Mouse (Mus musculus) mesoderm, embryonic 11.5 days (tissue): ENCODE data around the gene Gabrb2.
A peak's percentile ranks its signal among the peaks of the same experiment; 100 is the strongest.

ENCODE experiments used
- DNase-seq: peaks from one replicate; pipeline ENCODE4 v3.0.0-alpha.2; 2012; ENCODE audit warnings: low read depth, low spot score

The Gabrb2 gene

DNA sequence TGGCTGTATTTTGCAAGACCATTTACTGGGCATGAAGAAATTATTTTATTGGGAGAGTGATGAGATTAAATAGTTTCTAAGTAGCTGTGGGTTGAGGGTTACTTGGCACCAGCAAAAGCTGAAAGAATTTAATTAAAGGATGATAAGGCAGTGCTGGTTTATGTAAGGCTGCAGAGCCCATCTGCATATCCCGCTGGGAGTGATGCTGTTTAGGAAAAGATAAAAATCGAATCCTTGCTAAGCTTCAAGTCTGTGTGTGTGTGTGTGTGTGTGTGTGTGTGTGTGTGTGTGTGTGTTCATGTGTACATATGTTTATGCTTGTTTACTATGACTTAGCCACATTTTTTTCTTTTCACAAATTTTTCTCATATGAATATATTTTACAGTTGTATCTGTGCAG, 113.0 kb downstream of the Gabrb2 start:
- no peak for DNase-seq

DNA sequence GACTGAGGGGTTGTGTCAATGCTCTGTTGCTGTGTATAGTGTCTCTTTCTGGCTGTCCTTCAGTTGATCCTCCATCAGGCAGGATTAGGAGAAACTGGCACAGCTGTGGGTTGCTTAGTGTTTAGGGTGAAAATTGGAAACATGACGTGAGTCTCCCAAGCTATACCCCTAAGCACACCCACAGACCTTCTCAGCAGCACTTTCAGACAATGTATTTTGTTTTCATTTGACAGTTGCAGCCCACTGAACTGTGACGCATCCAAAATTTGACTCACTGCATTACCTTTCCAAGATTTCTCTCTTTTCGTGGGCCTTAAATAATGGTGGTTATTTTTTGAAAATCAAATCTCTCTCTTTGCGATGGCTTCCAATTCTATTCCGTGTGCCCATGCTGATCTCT, 115.7 kb downstream of the Gabrb2 start:
- no peak for DNase-seq

DNA sequence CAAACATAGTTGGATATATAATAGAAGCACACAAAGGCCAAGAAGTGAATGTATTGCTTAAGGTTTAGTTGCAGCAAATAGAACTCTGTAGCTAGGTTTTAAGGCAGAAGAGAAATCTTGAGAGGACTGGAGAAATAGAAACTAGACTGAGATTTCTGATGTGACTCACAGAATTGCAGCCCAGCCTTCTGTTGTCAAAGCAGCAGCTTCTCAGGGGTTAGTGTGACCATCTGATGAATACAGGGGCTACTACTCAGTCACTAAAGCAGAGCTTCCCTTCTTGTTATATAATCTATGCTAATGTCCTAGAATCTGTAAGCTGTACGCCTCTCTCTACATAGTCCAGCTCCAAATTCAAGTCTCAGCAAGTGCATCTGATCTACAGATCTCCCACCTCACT, 116.3 kb downstream of the Gabrb2 start:
- DNase-seq: no peak

DNA sequence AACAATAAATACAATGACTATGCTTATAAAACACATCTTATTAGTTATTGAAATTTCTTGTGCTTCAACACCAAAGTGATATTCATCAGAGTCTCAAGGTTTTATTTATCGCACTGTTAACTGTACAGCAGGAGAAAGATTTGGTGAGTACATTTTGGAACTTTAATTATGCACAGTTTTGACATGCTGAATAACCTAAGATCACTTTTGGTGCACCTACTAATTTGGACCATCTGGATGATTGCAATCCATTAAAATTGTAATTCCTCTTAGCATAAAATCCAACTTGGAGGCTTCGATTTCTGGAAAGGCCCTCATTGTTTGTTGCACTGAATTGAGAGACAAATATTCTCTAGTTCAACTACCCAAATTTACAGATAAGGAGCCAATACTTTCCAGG, 123.3 kb downstream of the Gabrb2 start:
- no peak for DNase-seq

DNA sequence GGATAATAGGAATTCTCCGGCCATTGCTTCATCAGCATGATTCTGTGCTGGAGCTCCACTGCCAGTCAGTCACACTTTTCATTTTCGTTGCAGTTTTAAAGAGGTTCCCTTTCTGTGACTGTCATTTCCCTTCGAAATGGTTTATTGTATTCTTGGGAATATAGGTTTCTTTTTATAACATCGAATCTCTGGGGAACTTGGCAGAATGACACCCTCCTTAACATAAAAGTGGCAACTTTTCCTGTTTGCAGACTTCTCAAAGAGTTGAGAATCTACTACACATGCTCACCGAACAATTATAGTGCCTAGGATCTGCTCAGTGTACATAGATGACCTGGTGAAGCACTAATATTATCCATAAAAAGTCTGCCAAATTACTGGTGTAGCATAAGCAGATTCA, 146.5 kb downstream of the Gabrb2 start:
- DNase-seq: no peak

DNA sequence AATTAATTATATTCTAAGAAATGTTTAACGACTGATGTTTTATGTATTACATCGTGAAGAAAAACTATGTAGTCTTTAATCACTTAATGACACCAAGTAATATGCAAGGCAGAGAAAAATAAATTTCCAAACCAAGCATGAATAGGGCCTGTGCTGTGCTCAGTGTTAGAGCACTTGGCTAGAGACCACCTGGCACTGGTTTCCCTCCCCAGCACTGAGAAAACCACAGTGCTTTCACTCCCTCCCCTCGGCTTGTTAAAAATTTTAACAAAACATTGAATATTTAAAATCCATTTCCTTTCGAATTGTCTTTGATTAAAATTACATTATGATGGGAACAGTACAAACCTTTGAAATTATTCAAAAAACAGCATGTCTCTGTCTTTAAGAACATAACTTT, 151.9 kb downstream of the Gabrb2 start:
- DNase-seq: no peak

DNA sequence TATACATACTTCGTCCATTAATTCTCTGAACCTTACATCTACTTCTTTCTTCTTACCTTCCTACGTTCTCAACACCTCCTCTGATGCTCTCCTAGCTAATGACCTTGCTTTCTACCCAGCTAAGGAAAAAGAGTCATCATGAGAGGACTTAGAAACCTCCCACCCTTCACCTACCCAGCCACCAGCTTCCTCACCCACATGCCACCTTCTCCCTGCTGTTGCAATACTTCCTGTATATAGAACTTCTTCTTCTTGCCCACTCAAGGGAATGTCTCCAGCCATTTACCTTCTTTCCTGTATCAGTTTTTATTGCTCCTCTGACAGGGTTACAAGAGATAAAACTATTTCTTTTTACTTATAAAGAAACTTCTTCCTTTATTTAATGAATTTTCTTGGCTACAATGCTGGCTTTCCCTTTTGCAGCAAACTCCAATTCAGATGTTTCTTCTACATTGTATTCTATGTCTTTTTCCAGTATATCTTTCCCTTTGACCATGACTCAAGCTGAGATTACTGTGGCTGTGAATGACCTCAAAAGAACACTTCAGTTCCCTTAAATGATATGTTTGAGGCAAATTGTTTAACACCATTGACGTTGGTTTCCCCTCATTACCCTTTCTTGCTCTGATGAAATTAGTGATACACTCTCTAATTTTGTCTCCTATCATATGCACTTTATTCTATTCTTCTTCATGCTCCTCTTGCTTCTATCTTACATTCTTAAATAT, 155.8 kb downstream of the Gabrb2 start:
- DNase-seq: no peak

DNA sequence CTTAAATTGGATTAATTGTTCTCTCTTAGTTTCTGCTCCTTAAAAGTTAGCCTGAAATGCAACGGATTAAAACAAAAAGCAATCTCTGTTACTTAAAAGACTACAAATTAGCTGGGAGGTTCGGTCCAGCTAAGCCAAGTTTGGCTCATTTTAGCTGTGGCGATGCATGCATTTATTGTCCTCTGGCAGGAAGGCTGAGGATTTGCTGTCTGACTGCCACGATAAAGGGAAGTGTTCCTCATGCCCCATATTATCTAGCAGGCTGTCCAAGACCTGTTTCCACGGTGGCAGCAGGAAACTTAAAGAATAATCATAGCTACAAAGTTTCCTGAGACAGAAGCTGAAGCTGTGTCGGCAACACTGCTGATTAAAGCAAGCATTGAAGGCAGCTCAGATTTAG, 160.2 kb downstream of the Gabrb2 start:
- no peak for DNase-seq

DNA sequence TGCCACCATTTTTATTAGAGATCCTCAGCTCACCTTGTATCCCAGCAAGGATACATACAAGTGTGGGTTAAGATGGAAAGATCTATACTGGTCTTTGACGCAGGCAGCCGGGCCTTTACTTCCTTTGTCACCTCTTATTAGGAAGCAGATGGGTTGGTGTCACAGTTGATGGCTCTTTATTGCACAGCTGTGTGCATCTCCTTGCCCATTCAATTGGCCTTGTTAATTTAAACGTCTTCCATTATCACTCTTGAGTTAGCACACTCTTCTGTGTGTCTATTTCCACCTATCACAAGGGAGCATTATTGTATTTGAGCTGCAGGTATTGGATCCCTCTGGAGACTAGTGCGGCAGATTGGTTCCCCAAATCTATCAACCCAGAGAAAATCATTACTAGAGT, 161.6 kb downstream of the Gabrb2 start:
- no peak for DNase-seq

DNA sequence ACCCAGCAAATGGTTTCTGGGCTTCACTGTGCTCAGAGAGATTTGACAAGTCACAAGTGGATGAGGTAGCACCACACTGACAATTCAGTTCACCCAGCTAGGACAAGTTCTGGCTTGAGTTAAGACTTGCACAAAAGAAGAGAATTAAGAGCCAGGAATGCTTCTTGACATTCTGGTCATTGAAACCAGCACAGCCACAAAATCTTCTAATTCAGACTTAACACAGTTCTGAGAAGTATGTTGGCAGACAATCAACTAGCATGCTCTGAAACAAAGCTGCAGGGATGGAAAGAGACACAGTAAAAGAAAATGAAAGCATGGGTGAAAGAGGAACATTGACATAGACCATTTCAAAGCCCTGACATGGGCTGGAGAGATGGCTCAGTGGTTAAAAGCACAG, 162.2 kb downstream of the Gabrb2 start:
- no peak for DNase-seq

DNA sequence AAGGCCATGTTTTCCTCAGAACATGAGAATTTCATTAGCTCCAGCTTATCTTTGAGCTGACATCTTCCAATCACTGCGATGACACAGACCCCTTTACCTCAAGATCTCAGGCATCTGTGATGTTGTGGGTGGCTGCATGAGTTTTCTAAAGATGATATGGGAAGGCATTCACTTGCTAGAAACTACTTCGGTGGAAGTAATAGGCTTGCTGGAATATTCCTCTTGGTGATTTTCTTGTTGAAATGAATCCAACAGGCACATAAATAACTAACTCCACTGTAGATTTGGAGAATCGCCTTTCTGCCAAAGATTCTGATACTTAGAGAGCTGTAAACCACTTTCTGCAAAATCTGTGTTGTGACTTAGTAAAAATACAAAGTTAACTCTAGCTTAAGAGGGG, 172.9 kb downstream of the Gabrb2 start:
- no peak for DNase-seq

DNA sequence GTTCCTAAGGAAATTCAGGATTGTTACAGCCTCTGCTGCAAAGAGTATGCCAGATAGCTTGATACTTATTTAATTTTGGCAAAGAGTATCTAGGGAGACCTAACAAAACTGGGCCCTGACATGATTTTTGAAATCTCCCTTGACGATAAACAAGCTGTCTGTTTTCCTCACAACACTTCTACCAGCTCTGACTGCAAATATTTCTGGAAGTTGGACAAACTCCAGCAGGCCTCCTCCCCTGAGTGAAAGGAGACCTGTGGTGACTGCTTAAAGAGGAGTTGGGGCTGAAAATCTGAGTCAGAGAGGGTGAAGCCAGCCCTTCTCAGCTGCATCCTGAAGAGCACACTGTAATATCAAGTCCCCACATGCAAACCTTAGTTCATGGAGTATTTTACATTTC, 186.7 kb downstream of the Gabrb2 start:
- no peak for DNase-seq

DNA sequence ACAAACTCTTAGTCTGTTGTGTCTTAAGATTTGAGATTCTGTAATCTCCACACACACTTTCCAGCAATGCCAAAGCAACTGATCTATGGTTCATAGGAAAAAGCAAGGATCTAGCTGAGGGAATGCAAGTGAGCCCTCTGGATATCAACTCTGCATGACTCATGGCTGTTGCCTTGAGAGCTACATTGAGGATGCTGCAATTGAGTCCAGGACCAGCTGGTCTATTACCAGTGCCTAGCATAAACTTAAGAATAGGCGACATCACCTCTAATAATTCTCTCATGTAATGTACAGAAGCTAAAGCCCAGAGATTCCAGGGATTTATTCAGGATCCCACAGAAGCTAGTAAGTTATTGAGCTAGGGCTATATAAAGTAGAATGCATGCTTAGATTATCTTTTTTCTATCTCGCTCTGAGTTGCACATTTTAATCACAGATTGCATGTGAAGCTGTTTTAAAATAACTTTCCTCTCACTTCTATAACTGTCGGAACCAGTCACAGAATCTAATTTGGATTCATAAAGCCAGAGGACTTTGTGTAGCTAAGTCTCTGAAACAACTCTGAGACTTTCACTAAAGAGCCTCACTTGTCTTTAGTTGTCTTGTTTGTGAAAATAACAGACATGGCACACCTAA, 189.7 kb downstream of the Gabrb2 start:
- no peak for DNase-seq

DNA sequence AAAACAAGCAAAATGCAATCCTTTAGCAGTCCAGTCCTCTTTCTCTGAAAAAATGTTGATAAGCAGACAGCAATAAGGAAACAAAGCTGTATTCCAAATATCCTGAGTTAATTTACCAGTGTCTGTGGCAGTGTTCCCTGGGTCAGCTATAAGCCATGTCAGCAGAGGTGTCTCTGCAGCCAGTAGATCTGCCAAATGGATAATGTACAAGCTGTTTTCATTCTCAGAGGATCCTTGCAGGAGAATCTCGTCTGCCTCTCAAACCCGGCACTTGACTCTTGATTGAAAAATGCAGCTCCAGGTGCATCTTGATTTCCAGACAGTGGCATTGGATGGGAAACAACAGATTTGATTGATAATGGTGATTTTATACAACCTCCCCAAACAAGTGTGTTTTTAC, 198.6 kb downstream of the Gabrb2 start:
- no peak for DNase-seq

DNA sequence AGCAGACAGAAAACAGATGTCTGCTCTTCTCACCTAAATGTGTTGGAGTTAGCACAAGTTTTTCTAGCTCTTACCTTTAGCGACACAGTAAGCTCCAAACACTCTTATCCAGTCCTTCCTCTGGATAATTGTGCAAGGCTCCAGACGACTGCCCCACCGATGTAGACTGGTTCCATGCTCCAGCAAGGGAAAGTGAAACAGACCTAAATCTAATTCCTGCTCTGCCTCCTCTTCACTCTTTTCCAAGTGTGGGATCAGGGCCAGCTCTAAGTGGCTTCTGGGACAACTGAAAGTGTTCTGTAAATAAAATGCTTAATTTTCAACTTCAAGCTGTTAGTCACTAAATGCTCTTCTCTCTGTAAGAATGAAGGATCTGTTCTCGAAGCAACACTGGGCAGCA, 201.6 kb downstream of the Gabrb2 start:
- no peak for DNase-seq

DNA sequence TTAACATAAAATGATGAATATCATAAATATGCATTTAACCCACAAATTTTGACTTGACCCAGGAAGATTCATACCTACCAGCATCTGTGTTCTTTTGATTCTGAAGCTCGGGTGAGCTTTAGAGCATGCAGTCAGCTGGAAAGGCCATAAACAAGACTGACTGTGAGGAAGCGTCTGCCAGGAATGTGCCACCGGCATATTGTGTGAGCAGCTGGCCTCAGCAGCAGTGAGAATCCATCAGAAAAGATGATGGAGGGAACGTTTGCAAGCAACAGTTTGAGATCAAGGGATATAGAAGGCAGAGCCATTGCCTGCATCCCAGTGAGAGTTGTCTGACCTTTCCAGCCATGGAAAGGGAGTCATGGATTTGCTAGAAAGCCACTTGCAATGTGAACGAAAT, 230.6 kb downstream of the Gabrb2 start:
- DNase-seq: peak; percentile 26

DNA sequence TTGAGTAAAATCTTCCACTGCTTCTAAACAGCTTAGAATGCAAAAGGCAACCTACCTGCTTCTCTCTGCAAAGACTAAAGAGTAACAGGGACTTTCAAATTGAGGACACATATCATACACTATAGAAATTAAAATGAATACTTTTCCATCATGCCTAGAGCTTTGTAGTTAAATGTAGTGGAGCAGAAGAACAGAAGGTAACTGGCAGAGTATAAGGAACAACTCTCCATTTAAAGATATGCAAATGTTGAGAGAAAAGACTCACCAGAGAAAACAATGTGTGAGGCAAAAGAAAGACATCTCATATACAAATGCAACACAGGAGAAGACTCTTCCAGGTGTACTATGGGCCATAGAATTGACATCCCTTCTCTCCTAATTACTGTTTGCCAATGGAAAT, 232.0 kb downstream of the Gabrb2 start:
- DNase-seq: no peak

DNA sequence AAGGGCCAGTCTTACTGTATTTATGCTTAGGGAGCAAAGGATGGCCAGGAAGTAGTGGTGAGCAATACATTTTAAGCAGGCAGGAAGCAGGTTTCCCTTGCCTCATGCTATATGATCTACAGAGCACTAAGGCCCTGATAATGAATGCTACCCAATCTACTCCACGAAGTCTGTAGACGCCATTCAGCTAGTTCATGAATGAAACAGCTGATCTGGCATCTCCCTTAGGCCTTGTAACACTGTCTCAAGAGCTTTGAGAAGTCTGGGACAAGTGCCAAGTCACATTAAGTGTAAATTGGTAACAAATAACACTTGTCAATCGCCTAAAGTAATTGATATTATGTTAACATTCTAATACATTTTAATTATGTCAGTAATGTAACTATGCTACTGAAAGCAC, 234.6 kb downstream of the Gabrb2 start:
- no peak for DNase-seq

DNA sequence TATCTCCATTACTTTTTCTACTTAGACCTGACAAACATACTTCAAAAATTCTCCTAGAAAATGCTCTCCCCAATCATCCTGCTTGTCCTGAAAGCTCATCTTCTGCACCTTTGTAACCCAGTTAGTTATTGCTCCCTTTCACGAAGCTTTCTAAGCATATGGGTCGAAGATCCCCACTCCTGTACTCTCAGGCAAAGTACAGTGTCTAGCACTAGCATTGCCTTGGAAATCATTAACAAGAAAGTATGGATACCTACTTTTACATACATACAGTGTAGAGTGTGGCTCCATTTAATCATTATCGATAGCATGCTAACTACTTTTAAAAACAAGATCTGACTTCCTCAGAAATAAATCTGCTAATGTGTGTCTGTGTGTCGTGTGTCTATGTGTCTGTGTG, 249.1 kb downstream of the Gabrb2 start:
- no peak for DNase-seq
